Mouse (Mus musculus): ENCODE results near the gene Pdcl.

Pdcl gene

GRCm38 (mm10) chr2:37358633-37359540 is at the start of gene Pdcl:
Gene Pdcl (minus strand): TSS chr2:37359332.
- peak; percentile 95 for DNase-seq (ENCODE audit: low read depth, low spot score)

DNA sequence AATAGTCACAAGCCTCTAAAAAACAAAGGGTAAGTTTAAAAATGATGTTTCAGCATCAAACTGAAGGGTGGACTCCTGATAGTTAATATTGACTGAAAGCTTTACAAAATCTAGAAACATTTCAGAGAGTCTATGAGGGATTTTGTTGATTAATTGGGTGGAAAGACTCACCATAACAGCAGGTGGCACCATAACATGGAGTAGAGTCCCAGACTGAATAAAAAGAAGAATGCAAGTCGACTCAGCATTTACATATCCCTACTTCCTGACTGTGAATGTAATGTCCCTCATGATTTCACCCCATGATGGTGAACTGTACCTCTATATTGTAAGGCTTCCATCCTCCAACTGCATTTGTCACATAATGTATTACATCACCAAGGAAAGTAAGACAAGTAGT is 36.4 kb upstream of the Pdcl start:
- peak; percentile 19 for DNase-seq (ENCODE audit: low read depth, low spot score)

GRCm38 (mm10) chr2:37382921-37383320 is 23.8 kb upstream of the Pdcl start:
- DNase-seq (ENCODE audit: low read depth, low spot score) = no peak

DNA sequence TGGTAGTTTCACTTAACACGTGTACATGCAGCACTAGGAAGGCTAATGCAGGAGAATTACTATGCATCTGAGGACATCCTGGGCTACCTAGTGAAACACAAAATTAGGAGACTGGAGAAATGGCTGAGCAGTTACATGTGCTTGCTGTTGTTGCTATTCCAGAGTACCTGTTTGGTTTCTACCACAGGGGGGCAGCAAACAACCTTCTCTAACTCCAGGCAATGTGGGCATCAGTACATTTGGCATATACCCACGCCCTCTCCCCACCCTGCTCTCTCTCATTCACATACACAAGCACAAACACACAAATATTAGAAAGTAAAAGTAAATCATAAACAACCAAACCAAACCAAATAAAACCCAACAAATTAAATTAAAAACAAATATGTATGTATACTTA is 21.1 kb upstream of the Pdcl start:
- DNase-seq (ENCODE audit: low read depth, low spot score) = peak; percentile 67

- DNase-seq (ENCODE audit: low read depth, low spot score) = no peak
These were observed 16.9 kb upstream of the Pdcl start for GRCm38 (mm10) chr2:37376018-37376417.

GRCm38 (mm10) chr2:37370651-37371050 is 11.5 kb upstream of the Pdcl start:
- DNase-seq (ENCODE audit: low read depth, low spot score) = no peak

DNA sequence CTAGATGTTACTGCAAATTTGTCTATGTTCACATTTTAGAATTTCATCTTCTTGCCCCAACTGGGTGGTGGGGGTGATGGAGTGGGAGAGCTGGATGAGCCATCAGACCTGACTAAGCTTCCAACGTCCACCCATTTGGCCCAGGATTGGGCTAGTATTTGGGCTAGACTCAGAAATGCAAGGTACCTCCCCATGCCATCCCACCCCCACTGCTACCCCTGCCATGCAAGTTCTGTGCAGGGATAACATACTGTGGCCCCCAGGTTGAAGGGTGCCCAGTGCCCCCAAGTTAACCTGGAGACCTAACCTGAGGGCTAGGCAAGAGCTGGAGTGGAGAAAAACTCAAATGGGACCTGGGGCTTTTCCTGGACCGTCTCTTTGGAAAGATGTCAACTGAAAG is 776 bp upstream of the Pdcl start:
- no peak for DNase-seq (ENCODE audit: low read depth, low spot score)

DNA sequence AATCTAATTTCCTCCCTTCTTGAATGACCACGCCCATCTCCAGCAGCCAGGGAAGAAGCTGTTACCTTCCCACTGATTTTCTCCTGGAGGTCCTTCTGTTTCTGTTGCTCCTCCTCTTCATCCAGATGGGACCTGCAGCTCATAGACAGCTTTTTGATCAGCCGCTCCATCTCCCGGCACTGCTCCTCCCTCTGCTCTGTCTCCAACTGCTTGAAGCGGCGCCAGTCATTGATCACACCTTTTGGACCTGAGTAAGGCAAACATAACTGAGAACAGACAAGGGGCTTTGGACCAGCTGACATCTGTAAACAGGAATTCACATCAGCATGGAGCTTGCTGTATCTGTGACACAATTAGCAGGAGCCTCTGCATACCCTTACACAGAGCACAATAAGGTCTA is 3.6 kb downstream of the Pdcl start:
- DNase-seq (ENCODE audit: low read depth, low spot score) = no peak

DNA sequence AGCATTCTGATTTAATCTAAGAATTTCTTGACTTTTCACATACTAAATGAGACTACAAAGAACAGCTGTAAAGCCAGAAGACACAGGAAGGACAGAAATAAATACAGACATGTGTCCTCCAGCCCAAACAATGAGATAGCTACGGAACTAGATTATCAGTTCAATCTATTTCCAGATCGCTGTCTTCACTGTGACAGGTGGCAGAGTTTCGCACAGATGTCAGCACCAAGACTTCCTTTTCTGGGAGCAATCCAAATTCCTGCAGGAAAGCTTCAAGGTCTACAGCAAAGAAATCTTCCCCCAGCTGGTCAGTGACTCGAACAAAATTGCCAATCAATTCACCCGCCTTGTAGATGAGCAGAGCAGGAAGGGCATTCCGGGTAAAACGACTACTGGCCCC is 7.5 kb downstream of the Pdcl start:
- no peak for DNase-seq (ENCODE audit: low read depth, low spot score)

DNA sequence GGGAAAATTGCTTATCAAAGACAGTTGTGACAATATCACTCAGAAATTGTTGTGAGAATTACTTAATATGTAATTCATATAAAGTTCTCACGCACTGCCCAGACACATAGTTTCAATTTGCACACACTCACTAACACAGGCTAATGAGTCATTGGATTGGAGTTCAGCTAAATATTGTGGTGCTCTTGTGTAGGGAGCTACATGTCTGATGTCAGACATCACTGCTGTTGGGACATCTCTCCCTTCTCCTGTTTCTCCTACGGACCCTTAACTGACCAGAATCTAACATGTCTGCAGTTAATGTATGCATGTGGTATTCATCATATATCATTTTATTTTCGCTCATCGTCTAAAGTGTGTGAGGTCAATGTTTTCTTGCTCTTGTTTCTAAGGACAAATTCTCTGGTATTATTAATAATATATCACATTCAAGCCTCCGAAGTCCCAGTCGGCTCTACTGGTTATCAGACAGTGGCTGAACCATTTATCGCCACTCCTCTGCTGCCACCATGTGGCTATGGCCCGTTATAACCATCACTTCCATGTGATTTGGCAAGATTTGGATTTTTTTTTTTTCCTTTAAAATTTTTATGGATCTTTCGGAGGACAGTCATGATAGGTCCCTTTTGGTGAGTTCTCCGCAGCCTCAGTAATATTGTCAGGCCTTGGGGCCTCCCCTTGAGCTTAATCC is 20.5 kb downstream of the Pdcl start:
- no peak for DNase-seq (ENCODE audit: low read depth, low spot score)

GRCm38 (mm10) chr2:37333321-37333720 is 25.8 kb downstream of the Pdcl start:
- no peak for DNase-seq (ENCODE audit: low read depth, low spot score)

DNA sequence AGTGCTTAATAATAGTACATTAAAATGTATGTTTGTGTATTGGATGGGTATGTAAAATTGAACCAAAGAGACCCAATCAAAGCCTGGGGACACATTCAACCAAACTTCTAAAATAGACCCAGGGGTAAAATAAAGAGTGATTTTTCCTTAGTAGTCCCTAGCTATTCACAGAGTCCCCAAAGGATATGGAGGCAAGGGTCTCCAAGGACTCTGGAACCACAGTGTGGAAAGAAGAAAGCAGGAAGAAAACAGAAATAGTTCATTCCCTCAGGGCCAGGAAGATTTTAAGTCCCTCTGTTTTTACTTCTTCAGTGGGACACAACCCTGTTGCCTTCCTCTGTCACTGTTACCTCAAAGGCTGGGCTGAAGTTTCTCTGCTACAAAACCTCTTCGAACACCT is 32.9 kb downstream of the Pdcl start, which contains the start of gene Olfr368:
Gene Olfr368, plus strand, starts transcription at position 301 of the 400 bp plus-strand sequence.
- DNase-seq (ENCODE audit: low read depth, low spot score) = no peak
